In genomic region chr1:183102775-183103174, GRCm38 (mm10) we compare ENCODE assay signal across 24 mouse cellular contexts.
A peak's percentile ranks its signal among the peaks of the same experiment; 100 is the strongest.
DNase-seq lines count a peak whose midpoint lies in the region; ATAC-seq and TF ChIP-seq lines count a peak whose summit lies in the region.
"Had no signal": no experiment of that assay in that cellular context is flagged by ENCODE, and none has a peak within 500 bp of the region (broad histone marks: within the 10 kb centered on the region; RNA-seq: fewer than 3 reads in every experiment).

No protein-coding gene starts in this region.

- TF ChIP-seq CTCF in gastrocnemius, adult 2 months (IDR thresholded peaks at IDR 0.05), result no peak

- H3K27ac ChIP-seq in limb, embryonic 12.5 days, result peak overlapping the region; percentile 79
- H3K27ac ChIP-seq in gastrocnemius, adult 2 months, result no peak overlapping the region
- H3K27ac ChIP-seq: forebrain, embryonic 10.5 days; hindbrain, embryonic 15.5 days; left cerebral cortex, adult 2 months; liver, embryonic 15.5 days; lung, embryonic 15.5 days had no signal

- ATAC-seq in limb, embryonic 12.5 days (ENCODE audit: insufficient number of reproducible peaks, insufficient read depth, low FRiP score, low TSS enrichment, low read depth), result peak; percentile 54; the same call in 1 of the 2 replicates
- ATAC-seq: forebrain, embryonic 16.5 days; intestine, postnatal 0 days had no signal

- DNase-seq in CD4-positive, CD25-positive, alpha-beta regulatory T cell, adult 2 months (ENCODE audit: low read depth, low spot score), result peak; percentile 57
- DNase-seq in T-cell, adult 2 months (ENCODE audit: low spot score), result peak; percentile 15
- DNase-seq in thymus, postnatal 14 days, result peak; percentile 68
- no peak for DNase-seq in gastrocnemius, adult 2 months
- no peak for DNase-seq in frontal cortex, postnatal 14 days (ENCODE audit: low spot score in 2 of 2)
- no peak for DNase-seq in kidney, adult 8-10 months
- DNase-seq: adrenal gland, postnatal 36 days; cerebellum, adult 9-10 months; layer of hippocampus, adult 9-11 months; left cerebral cortex, postnatal 4 days; lung, postnatal 36 days; midbrain, embryonic 14.5 days; right cerebral cortex, adult 18-20 months had no signal

- H3K9me3 ChIP-seq in limb, embryonic 12.5 days, result no peaks in the 10 kb centered on the region
- H3K9me3 ChIP-seq: forebrain, embryonic 10.5 days; heart, embryonic 10.5 days; hindbrain, embryonic 15.5 days; liver, embryonic 15.5 days; lung, embryonic 15.5 days; megakaryocyte, embryonic 14.5 days had no signal

- 47% methylated on average over 3 of the region's 3 CpGs for WGBS in limb, embryonic 12.5 days

- H3K4me2 ChIP-seq in limb, embryonic 12.5 days, result no peak overlapping the region
- H3K4me2 ChIP-seq: hindbrain, embryonic 15.5 days; liver, embryonic 15.5 days; lung, embryonic 15.5 days had no signal

- H3K27me3 ChIP-seq in limb, embryonic 12.5 days, result no peaks in the 10 kb centered on the region
- H3K27me3 ChIP-seq: hindbrain, embryonic 15.5 days; liver, embryonic 15.5 days; lung, embryonic 15.5 days had no signal

- H3K9ac ChIP-seq in limb, embryonic 12.5 days (replicated peaks), result no peak overlapping the region
- H3K9ac ChIP-seq: hindbrain, embryonic 15.5 days; liver, embryonic 15.5 days; lung, embryonic 15.5 days had no signal

- H3K36me3 ChIP-seq in limb, embryonic 12.5 days, result peaks cover 21% of the 10 kb centered on the region
- H3K36me3 ChIP-seq: liver, embryonic 15.5 days; lung, embryonic 15.5 days had no signal

- H3K4me3 ChIP-seq in limb, embryonic 12.5 days (replicated peaks), result no peak overlapping the region
- H3K4me3 ChIP-seq in gastrocnemius, adult 2 months, result no peak overlapping the region
- H3K4me3 ChIP-seq: forebrain, embryonic 10.5 days; heart, embryonic 10.5 days; hindbrain, embryonic 15.5 days; left cerebral cortex, adult 2 months; liver, embryonic 15.5 days; lung, embryonic 15.5 days; megakaryocyte, embryonic 14.5 days; myocyte had no signal

- intact Hi-C loops in gastrocnemius, adult 2 months (cut with DNase I), result no loop called here

- peaks cover 42% of the 10 kb centered on the region for H3K4me1 ChIP-seq in limb, embryonic 12.5 days (replicated peaks)
- H3K4me1 ChIP-seq: hindbrain, embryonic 15.5 days; liver, embryonic 15.5 days; lung, embryonic 15.5 days had no signal

Comparison
In these comparisons a context has a peak if more than half of its experiments do, and no peak if none do; other contexts are left out.
1. DNase-seq: peak in CD4-positive, CD25-positive, alpha-beta regulatory T cell, adult 2 months (single experiment), T-cell, adult 2 months (single experiment) and thymus, postnatal 14 days (single experiment); none in gastrocnemius, adult 2 months (single experiment), frontal cortex, postnatal 14 days (0 of 2) and kidney, adult 8-10 months (0 of 2).